Mouse (Mus musculus): ENCODE data around the gene Snap23. TPM values are rescaled to one million over a fixed set of nuclear protein-coding genes. Genes with fewer than 3 reads are reported as not detected.

The Snap23 gene
- polyA plus RNA-seq, 1 experiment from 2014 or later: 55.3 TPM

- no peaks in the 10 kb centered on the region for H3K36me3 ChIP-seq (ENCODE audit: control insufficient read depth, insufficient read depth, low read length)
- H3K4me2 ChIP-seq (replicated peaks; ENCODE audit: low read depth, low read length): peak within 1 kb of the TSS; percentile 62
- peak; percentile 99 for DNase-seq (ENCODE audit: low spot score)
- no peaks in the 10 kb centered on the region for H3K27me3 ChIP-seq (ENCODE audit: control insufficient read depth, insufficient read depth, low read length)
- H3K9me3 ChIP-seq (ENCODE audit: control insufficient read depth, low read length): no peaks in the 10 kb centered on the region
- H3K4me3 ChIP-seq (ENCODE audit: low read depth, low read length): peak within 1 kb of the TSS; percentile 51
- 2% methylated on average over 33 of the region's 36 CpGs for WGBS
- H3K4me1 ChIP-seq (replicated peaks; ENCODE audit: control insufficient read depth, insufficient read depth, low read length): no peaks in the 10 kb centered on the region
- ATAC-seq (ENCODE audit: low FRiP score): peak; percentile 100
- peak within 1 kb of the TSS; percentile 42; the same call in 1 of the 2 replicates for H3K27ac ChIP-seq (ENCODE audit: low read depth, low read length)
- peak within 1 kb of the TSS; percentile 59 for H3K9ac ChIP-seq (ENCODE audit: low read depth, low read length)
Observed at GRCm38 (mm10) chr2:120628886-120629735, 61.6 kb downstream of the Snap23 start, which contains the start of gene Stard9. Gene Stard9, plus strand, starts transcription at chr2:120629121.

- DNase-seq (ENCODE audit: low spot score): no peak
- no peaks in the 10 kb centered on the region for H3K9me3 ChIP-seq (ENCODE audit: control insufficient read depth, low read length)
- H3K27ac ChIP-seq (ENCODE audit: low read depth, low read length): no peak overlapping the region
- no peak overlapping the region for H3K4me3 ChIP-seq (ENCODE audit: low read depth, low read length)
- no peak for ATAC-seq (ENCODE audit: low FRiP score)
- 84% methylated on average over 2 of the region's 2 CpGs for WGBS
- H3K4me1 ChIP-seq (replicated peaks; ENCODE audit: control insufficient read depth, insufficient read depth, low read length): no peaks in the 10 kb centered on the region
- H3K27me3 ChIP-seq (ENCODE audit: control insufficient read depth, insufficient read depth, low read length): no peaks in the 10 kb centered on the region
- H3K9ac ChIP-seq (ENCODE audit: low read depth, low read length): no peak overlapping the region
- no peak overlapping the region for H3K4me2 ChIP-seq (replicated peaks; ENCODE audit: low read depth, low read length)
- no peaks in the 10 kb centered on the region for H3K36me3 ChIP-seq (ENCODE audit: control insufficient read depth, insufficient read depth, low read length)
Observed at GRCm38 (mm10) chr2:120630246-120630645, 62.8 kb downstream of the Snap23 start.

- no peak for ATAC-seq (ENCODE audit: low FRiP score)
- Histone ChIP-seq H3K36me3 (ENCODE audit: control insufficient read depth, insufficient read depth, low read length) (no peaks in the 10 kb centered on the region), H3K27ac (ENCODE audit: low read depth, low read length) (no peak overlapping the region), H3K4me1 (replicated peaks; ENCODE audit: control insufficient read depth, insufficient read depth, low read length) (no peaks in the 10 kb centered on the region), H3K9ac (ENCODE audit: low read depth, low read length) (no peak overlapping the region), H3K27me3 (ENCODE audit: control insufficient read depth, insufficient read depth, low read length) (no peaks in the 10 kb centered on the region), H3K4me2 (replicated peaks; ENCODE audit: low read depth, low read length) (no peak overlapping the region), H3K4me3 (ENCODE audit: low read depth, low read length) (no peak overlapping the region), H3K9me3 (ENCODE audit: control insufficient read depth, low read length) (no peaks in the 10 kb centered on the region)
- DNase-seq (ENCODE audit: low spot score): no peak
- 81% methylated on average over 2 of the region's 2 CpGs for WGBS
Observed at GRCm38 (mm10) chr2:120630655-120631054, 63.2 kb downstream of the Snap23 start.

- no peaks in the 10 kb centered on the region for H3K27me3 ChIP-seq (ENCODE audit: control insufficient read depth, insufficient read depth, low read length)
- H3K4me3 ChIP-seq (ENCODE audit: low read depth, low read length): no peak overlapping the region
- DNase-seq (ENCODE audit: low spot score) (no peak), ATAC-seq (ENCODE audit: low FRiP score) (no peak)
- no peaks in the 10 kb centered on the region for H3K9me3 ChIP-seq (ENCODE audit: control insufficient read depth, low read length)
- H3K36me3 ChIP-seq (ENCODE audit: control insufficient read depth, insufficient read depth, low read length): no peaks in the 10 kb centered on the region
- H3K9ac ChIP-seq (ENCODE audit: low read depth, low read length): no peak overlapping the region
- H3K4me1 ChIP-seq (replicated peaks; ENCODE audit: control insufficient read depth, insufficient read depth, low read length): no peaks in the 10 kb centered on the region
- H3K27ac ChIP-seq (ENCODE audit: low read depth, low read length): no peak overlapping the region
- 81% methylated on average over 2 of the region's 2 CpGs for WGBS
- no peak overlapping the region for H3K4me2 ChIP-seq (replicated peaks; ENCODE audit: low read depth, low read length)
Observed at GRCm38 (mm10) chr2:120631521-120631920, 64.0 kb downstream of the Snap23 start.

- WGBS: 86% methylated on average over 4 of the region's 4 CpGs
- H3K9me3 ChIP-seq (ENCODE audit: control insufficient read depth, low read length): no peaks in the 10 kb centered on the region
- no peak for ATAC-seq (ENCODE audit: low FRiP score)
Observed at GRCm38 (mm10) chr2:120631957-120632356, 64.5 kb downstream of the Snap23 start.

GRCm38 (mm10) chr2:120640835-120641234 is 73.4 kb downstream of the Snap23 start:
- no peak overlapping the region for H3K9ac ChIP-seq (ENCODE audit: low read depth, low read length)
- 93% methylated on average over 8 of the region's 8 CpGs for WGBS
- no peaks in the 10 kb centered on the region for H3K9me3 ChIP-seq (ENCODE audit: control insufficient read depth, low read length)
- H3K4me1 ChIP-seq (replicated peaks; ENCODE audit: control insufficient read depth, insufficient read depth, low read length): no peaks in the 10 kb centered on the region
- ATAC-seq (ENCODE audit: low FRiP score): no peak
- H3K36me3 ChIP-seq (ENCODE audit: control insufficient read depth, insufficient read depth, low read length): no peaks in the 10 kb centered on the region
- H3K27ac ChIP-seq (ENCODE audit: low read depth, low read length): no peak overlapping the region
- no peak overlapping the region for H3K4me3 ChIP-seq (ENCODE audit: low read depth, low read length)
- DNase-seq (ENCODE audit: low spot score): no peak
- no peaks in the 10 kb centered on the region for H3K27me3 ChIP-seq (ENCODE audit: control insufficient read depth, insufficient read depth, low read length)
- H3K4me2 ChIP-seq (replicated peaks; ENCODE audit: low read depth, low read length): no peak overlapping the region

More at GRCm38 (mm10) chr2:120631957-120632356, 64.5 kb downstream of the Snap23 start:
- H3K27me3 ChIP-seq (ENCODE audit: control insufficient read depth, insufficient read depth, low read length): no peaks in the 10 kb centered on the region
- DNase-seq (ENCODE audit: low spot score): no peak
- no peaks in the 10 kb centered on the region for H3K4me1 ChIP-seq (replicated peaks; ENCODE audit: control insufficient read depth, insufficient read depth, low read length)
- H3K4me2 ChIP-seq (replicated peaks; ENCODE audit: low read depth, low read length): no peak overlapping the region
- H3K27ac ChIP-seq (ENCODE audit: low read depth, low read length): no peak overlapping the region
- no peaks in the 10 kb centered on the region for H3K36me3 ChIP-seq (ENCODE audit: control insufficient read depth, insufficient read depth, low read length)
- no peak overlapping the region for H3K9ac ChIP-seq (ENCODE audit: low read depth, low read length)
- H3K4me3 ChIP-seq (ENCODE audit: low read depth, low read length): no peak overlapping the region

- Histone ChIP-seq H3K27ac (ENCODE audit: low read depth, low read length) (no peak overlapping the region), H3K4me1 (replicated peaks; ENCODE audit: control insufficient read depth, insufficient read depth, low read length) (no peaks in the 10 kb centered on the region), H3K4me2 (replicated peaks; ENCODE audit: low read depth, low read length) (no peak overlapping the region), H3K36me3 (ENCODE audit: control insufficient read depth, insufficient read depth, low read length) (no peaks in the 10 kb centered on the region), H3K4me3 (ENCODE audit: low read depth, low read length) (no peak overlapping the region), H3K27me3 (ENCODE audit: control insufficient read depth, insufficient read depth, low read length) (no peaks in the 10 kb centered on the region), H3K9me3 (ENCODE audit: control insufficient read depth, low read length) (no peaks in the 10 kb centered on the region), H3K9ac (ENCODE audit: low read depth, low read length) (no peak overlapping the region)
- ATAC-seq (ENCODE audit: low FRiP score) (no peak), DNase-seq (ENCODE audit: low spot score) (no peak)
- WGBS: 81% methylated on average over 7 of the region's 7 CpGs
Observed at GRCm38 (mm10) chr2:120643836-120644235, 76.4 kb downstream of the Snap23 start.

- Histone ChIP-seq H3K9me3 (ENCODE audit: control insufficient read depth, low read length) (no peaks in the 10 kb centered on the region), H3K36me3 (ENCODE audit: control insufficient read depth, insufficient read depth, low read length) (no peaks in the 10 kb centered on the region), H3K4me1 (replicated peaks; ENCODE audit: control insufficient read depth, insufficient read depth, low read length) (no peaks in the 10 kb centered on the region), H3K9ac (ENCODE audit: low read depth, low read length) (no peak overlapping the region), H3K4me2 (replicated peaks; ENCODE audit: low read depth, low read length) (no peak overlapping the region), H3K4me3 (ENCODE audit: low read depth, low read length) (no peak overlapping the region), H3K27me3 (ENCODE audit: control insufficient read depth, insufficient read depth, low read length) (no peaks in the 10 kb centered on the region), H3K27ac (ENCODE audit: low read depth, low read length) (no peak overlapping the region)
- ATAC-seq (ENCODE audit: low FRiP score) (no peak), DNase-seq (ENCODE audit: low spot score) (no peak)
- 82% methylated on average over 4 of the region's 4 CpGs for WGBS
Observed at GRCm38 (mm10) chr2:120646777-120647176, 79.3 kb downstream of the Snap23 start.
